Comparison of ENCODE assay signal across 23 mouse cellular contexts in genomic region chr2:127411126-127411525, GRCm38 (mm10). TPM values are rescaled to one million over a fixed set of nuclear protein-coding genes. Genes with fewer than 3 reads are reported as not detected.
"Had no signal": no experiment of that assay in that cellular context is flagged by ENCODE, and none has a peak within 500 bp of the region (broad histone marks: within the 10 kb centered on the region; RNA-seq: fewer than 3 reads in every experiment).

No protein-coding gene starts in this region.

- H3K4me2 ChIP-seq: lung, embryonic 14.5 days; midbrain, embryonic 12.5 days; neural tube, embryonic 13.5 days; neural tube, embryonic 15.5 days had no signal

- H3K27me3 ChIP-seq: midbrain, embryonic 12.5 days; neural tube, embryonic 13.5 days; neural tube, embryonic 15.5 days had no signal

- H3K9ac ChIP-seq: lung, embryonic 14.5 days; midbrain, embryonic 12.5 days; neural tube, embryonic 13.5 days; neural tube, embryonic 15.5 days had no signal

- ATAC-seq: midbrain, embryonic 16.5 days had no signal

- H3K27ac ChIP-seq: midbrain, embryonic 10.5 days; midbrain, embryonic 12.5 days; neural tube, embryonic 13.5 days; neural tube, embryonic 15.5 days had no signal

- H3K4me3 ChIP-seq: midbrain, embryonic 10.5 days; midbrain, embryonic 12.5 days; myocyte; neural tube, embryonic 13.5 days; neural tube, embryonic 15.5 days had no signal

- H3K36me3 ChIP-seq: midbrain, embryonic 10.5 days; midbrain, embryonic 12.5 days; neural tube, embryonic 13.5 days; neural tube, embryonic 15.5 days had no signal

- H3K4me1 ChIP-seq: midbrain, embryonic 10.5 days; midbrain, embryonic 12.5 days; neural tube, embryonic 13.5 days; neural tube, embryonic 15.5 days had no signal

- DNase-seq: lung, adult 18-20 months; lung, embryonic 14.5 days; lung, postnatal 10 days; lung, postnatal 4 days; midbrain, embryonic 14.5 days; retina, postnatal 1 day; right cerebral cortex, adult 18-20 months; right cerebral cortex, postnatal 25 days; right cerebral cortex, postnatal 4 days; spleen, adult 18-20 months; thymus, adult 18-20 months; thymus, postnatal 14 days; thymus, postnatal 36 days had no signal

- H3K9me3 ChIP-seq: midbrain, embryonic 10.5 days; midbrain, embryonic 12.5 days; neural tube, embryonic 13.5 days; neural tube, embryonic 15.5 days had no signal

RNA-seq across cellular contexts. Expression of gene Gpat2, which starts 13.9 kb away (rescaled TPM):
- total RNA-seq: megakaryocyte, adult 5-6 weeks; megakaryocyte-erythroid progenitor cell, adult 5-6 weeks had no signal
- polyA plus RNA-seq: midbrain, embryonic 12.5 days; myocyte; neural tube, embryonic 11.5 days; stomach, embryonic 14.5 days had no signal

RNA-seq across cellular contexts. Expression of gene Adra2b, which starts 48.1 kb away (rescaled TPM):
- total RNA-seq: megakaryocyte, adult 5-6 weeks; megakaryocyte-erythroid progenitor cell, adult 5-6 weeks had no signal
- polyA plus RNA-seq: lung, embryonic 14.5 days; myocyte had no signal
